Mouse (Mus musculus): Measurements from ENCODE around the gene Ppp2r5e.
"Not testable (repeated sequence)": the region's sequence is repeated elsewhere in the genome, so short reads cannot be mapped to it uniquely, and the experiment has no call there.

Gene Ppp2r5e

DNA sequence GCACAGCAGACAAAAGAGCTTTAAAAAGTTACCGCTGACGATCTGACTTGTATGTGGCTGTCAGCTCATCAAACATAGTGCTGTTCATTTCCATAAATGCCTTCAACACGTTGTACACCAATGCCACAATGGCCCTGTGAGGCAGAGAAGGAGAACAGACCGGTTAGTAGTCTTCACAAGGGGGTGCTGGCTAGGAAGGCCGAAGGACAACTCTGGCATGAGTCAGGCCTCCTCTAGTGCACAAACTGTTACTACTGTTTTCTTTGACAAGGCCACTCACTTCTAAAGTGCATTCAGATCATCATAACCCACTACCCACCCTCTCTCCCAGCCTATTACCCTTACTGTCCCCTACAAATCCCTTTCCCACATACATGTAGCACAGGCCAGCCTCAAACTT, 136.4 kb downstream of the Ppp2r5e start:
- in situ Hi-C loops (cut with MboI; ENCODE audit: unreplicated experiment in 2 of 2), result loop anchor here (5.0 to 25.0 kb wide), 5 partner anchors 133 to 728 kb away; partner anchors contain the start of gene Esr2 (in 1 of the 2)

DNA sequence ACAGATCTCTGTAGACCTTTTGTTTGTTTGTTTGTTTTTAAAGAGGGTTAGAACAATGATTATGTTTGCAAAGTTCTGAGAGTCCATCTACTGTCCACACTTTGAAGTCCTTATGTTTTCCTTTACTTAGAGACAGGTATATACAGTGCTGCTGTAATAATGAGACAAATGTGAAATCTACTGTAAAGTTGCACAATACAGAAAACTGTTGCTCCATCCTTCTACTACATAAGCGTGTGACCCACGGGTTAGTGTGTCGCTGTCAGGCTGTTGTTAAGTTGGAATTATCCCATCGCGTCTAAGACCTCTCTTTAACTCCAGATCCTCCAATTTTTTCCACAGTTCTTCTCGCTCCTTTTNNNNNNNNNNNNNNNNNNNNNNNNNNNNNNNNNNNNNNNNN, 142.6 kb downstream of the Ppp2r5e start:
- in situ Hi-C loops (cut with MboI; ENCODE audit: unreplicated experiment in 2 of 2), result loop anchor here (5.0 to 25.0 kb wide), 2 partner anchors 734 to 1126 kb away; partner anchors contain the start of gene Esr2 (in 1 of the 2)

GRCm38 (mm10) chr12:75453027-75453426, 143.0 kb downstream of the Ppp2r5e start:
- in situ Hi-C loops (cut with MboI; ENCODE audit: unreplicated experiment in 2 of 2), result loop anchor here (5.0 to 25.0 kb wide), 2 partner anchors 734 to 1126 kb away; partner anchors contain the start of gene Esr2 (in 1 of the 2)

GRCm38 (mm10) chr12:75450592-75450991, 145.5 kb downstream of the Ppp2r5e start:
- in situ Hi-C loops (cut with MboI; ENCODE audit: unreplicated experiment in 2 of 2), result loop anchor here (5.0 to 25.0 kb wide), 2 partner anchors 737 to 1123 kb away; partner anchors contain the start of gene Esr2 (in 1 of the 2)

DNA sequence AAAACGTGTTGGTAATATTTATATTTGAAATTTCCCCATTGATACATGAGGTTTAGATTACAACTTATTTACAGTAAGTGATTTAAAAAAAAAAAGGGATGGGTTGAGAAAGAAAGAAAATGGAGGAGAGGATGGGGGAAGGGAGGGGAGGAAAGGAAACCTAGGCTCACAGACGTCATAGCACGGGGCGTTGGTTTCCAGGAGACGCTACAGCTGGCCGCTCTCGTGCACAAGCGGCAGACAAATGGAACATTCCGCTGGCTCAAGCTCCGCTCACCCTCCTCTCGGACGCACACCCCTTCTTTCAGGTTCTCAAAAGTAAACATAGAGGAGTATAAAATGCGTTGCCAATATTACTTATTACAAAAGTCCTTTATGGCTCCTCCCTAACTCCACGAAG, 146.0 kb downstream of the Ppp2r5e start:
- in situ Hi-C loops (cut with MboI; ENCODE audit: unreplicated experiment in 2 of 2), result loop anchor here (5.0 to 25.0 kb wide), 2 partner anchors 737 to 1123 kb away; partner anchors contain the start of gene Esr2 (in 1 of the 2)

DNA sequence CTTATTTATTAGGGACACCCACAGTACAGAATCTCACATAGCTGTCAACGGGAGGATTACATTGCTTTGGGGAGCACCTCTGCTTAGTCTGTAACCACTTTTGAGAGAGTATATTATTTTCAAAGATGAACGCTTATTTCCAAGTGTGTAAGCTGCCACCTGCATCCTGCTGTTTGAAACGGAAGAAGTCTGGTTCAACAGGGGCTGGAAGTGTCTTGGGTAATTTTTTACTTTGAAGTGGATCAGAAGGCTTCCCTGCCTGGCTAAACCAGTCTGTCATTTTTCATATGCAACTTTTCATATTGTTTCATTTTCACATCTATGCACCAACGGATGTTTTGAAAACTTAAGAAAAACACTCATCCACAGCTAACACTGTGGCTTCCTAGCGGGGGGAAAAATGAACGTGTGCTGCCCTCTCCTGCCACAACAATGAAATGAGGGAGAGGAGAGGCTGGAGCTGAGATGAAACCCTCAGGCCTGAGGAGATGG, 146.5 kb downstream of the Ppp2r5e start:
- in situ Hi-C loops (cut with MboI; ENCODE audit: unreplicated experiment in 2 of 2), result loop anchor here (5.0 to 10.0 kb wide), 4 partner anchors 57 to 1117 kb away; partner anchors contain the start of gene Sgpp1 (in 1 of the 2)

GRCm38 (mm10) chr12:75448921-75449320, 147.1 kb downstream of the Ppp2r5e start:
- in situ Hi-C loops (cut with MboI; ENCODE audit: unreplicated experiment in 2 of 2), result loop anchor here (5.0 to 10.0 kb wide), 4 partner anchors 57 to 1117 kb away; partner anchors contain the start of gene Sgpp1 (in 1 of the 2)

DNA sequence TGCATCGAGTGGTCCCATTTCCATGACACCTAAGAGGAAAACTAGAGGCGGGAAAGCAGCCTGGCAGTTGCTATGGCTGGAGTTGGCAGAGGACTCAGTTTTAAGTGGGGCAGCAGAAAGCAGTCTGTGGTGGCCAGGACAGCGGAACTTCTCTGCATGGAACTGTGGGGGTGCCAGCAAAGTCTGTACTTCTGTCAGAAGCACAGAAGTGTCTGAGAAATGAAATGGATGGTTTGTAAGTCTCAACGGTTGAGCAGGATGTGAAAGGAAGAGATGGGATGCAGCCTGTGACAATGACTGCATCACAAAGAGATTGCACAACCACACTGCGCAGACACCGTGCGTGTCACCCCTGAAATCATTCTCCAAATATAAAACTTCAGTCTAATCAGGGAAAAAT, 149.8 kb downstream of the Ppp2r5e start:
- in situ Hi-C loops (cut with MboI; ENCODE audit: unreplicated experiment in 2 of 2), result loop anchor here (5.0 to 10.0 kb wide), 4 partner anchors 54 to 1114 kb away; partner anchors contain the start of gene Sgpp1 (in 1 of the 2)

- in situ Hi-C loops (cut with MboI; ENCODE audit: unreplicated experiment in 2 of 2), result not testable (repeated sequence)
Observed at GRCm38 (mm10) chr12:75432400-75432799, 163.6 kb downstream of the Ppp2r5e start.

DNA sequence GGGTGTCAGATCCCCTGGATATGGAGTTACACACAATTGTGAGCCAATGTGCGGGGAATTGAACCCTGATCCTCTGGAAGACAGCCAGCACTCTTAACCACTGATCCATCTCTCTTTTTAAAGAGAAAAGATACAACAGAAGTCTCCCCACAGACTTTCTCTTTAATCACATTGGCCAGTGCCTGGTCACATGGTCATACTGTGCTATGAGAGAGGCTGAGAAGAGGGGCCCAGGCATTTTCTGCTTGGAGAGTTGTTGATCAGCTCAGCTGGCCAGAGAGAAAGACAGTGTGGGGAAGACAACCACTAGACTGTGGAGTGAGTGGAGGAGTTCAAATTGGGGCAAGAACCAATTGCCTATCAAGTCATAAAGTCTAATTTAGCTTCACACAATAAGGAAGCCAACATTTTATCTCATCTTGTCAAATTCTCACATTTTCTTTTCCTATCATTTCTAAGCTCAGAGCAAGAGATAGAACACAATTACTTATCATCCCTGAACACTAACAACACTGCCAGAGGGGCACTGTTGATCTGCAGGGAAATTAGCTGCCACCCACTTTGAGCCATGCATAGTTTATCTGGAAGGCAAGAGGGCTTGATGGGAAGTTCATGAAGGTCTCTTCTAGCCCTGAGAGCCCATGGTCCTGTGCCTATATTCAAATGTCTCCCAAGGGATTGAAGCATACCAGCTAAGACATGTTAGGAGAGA, 166.2 kb downstream of the Ppp2r5e start:
- in situ Hi-C loops (cut with MboI; ENCODE audit: unreplicated experiment in 2 of 2), result no loop called here

DNA sequence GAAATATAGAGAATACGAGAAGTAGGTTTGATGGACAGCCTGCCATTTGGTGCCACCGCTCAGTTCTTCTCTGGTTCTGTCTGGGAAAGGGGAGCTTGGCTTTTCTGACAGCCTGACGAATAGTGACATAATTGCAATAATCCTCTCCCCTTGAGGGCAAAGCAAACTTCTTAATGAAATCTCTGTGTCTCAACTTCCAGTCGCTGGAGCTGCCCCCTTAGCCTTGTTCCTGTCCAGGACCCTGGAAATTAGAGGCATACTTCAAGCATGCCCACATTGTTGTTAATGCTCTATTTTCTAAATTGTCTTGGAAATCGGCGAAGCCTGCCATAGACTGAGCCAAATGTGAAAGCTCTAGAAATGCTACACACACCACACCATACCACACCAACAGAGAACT, 167.3 kb downstream of the Ppp2r5e start:
- in situ Hi-C loops (cut with MboI; ENCODE audit: unreplicated experiment in 2 of 2), result no loop called here

GRCm38 (mm10) chr12:75425882-75426281, 170.2 kb downstream of the Ppp2r5e start:
- in situ Hi-C loops (cut with MboI; ENCODE audit: unreplicated experiment in 2 of 2), result no loop called here

DNA sequence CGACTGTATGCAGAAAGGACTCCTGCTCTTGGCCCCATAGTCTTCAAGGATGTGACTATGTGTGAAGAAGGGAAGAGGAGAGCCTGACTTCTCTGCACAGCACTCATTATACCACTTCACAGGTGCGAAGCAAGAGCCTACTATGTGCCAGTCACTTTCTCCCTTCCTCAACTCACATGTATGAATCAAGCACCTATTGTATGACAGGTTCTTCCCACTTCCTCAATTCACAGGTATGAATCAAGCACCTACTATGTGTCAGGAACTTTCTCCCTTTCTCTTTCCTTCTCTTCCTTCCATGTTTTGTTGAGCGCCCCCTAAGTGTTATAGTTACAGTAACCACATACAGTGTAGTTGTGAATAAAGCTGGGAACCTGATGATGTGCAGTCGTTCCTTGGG, 171.2 kb downstream of the Ppp2r5e start:
- in situ Hi-C loops (cut with MboI; ENCODE audit: unreplicated experiment in 2 of 2), result no loop called here

DNA sequence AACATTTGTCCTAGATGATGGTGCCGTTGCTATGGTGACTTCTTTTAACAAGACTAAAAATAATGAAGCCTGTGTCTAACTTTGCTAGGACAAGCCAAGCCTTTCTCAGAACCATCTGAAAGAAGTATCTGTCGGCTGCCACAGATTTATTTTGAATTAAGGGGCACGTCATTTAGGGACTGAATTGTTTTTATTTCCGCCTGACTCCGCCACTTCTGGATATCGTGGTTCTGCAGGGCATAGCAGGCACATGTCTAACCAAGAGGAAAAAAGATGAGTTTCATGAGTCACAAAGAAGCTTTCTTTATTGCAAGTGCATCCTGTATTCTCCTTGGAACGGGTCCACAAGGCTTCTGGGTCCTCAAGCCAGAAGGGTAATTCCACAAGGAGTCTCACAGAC, 171.7 kb downstream of the Ppp2r5e start:
- in situ Hi-C loops (cut with MboI; ENCODE audit: unreplicated experiment in 2 of 2), result no loop called here

- in situ Hi-C loops (cut with MboI; ENCODE audit: unreplicated experiment in 2 of 2), result no loop called here
Observed at GRCm38 (mm10) chr12:75416681-75417080, 179.4 kb downstream of the Ppp2r5e start, which contains the start of gene Gphb5. TSS of gene Gphb5 (minus strand) at chr12:75416781.

DNA sequence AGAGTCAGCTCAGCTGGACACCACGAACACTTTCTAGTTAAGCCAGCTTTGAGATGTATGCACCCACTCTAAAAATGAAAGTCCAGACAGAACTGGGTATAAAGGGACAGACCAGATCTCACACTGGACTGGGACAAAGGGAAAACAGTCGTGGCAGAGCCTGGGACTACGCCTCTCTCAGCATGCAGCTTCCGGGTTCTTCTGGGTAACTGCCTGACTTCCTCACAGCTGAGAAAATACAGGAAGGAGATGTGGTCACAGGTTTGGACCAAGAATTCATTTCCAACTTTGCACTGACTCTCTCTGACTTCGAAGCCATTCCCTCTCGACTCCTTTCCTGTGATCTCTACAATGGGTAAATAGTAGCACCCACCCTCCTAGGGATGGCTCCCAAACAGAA, 181.1 kb downstream of the Ppp2r5e start:
- in situ Hi-C loops (cut with MboI; ENCODE audit: unreplicated experiment in 2 of 2), result no loop called here

DNA sequence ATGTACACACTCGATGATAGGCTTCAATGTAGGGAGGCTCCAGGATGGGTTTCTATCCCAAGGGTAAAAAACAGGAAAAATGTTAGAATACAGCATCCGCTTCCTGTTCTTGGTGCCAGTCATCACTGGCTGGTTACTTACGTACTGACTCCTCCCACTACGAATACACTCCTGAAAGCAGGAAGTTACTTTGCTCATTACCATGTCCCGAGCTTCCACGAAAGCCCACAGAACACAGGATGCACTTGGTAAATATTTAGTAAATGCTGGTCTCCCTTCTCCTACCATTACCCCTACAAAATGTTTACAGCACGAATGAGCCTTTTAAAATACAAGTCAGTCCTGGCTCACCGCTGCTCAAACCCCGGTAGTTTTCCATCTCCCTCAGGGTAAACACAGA, 183.1 kb downstream of the Ppp2r5e start:
- in situ Hi-C loops (cut with MboI; ENCODE audit: unreplicated experiment in 2 of 2), result no loop called here

Data from v-Abl transformed pro-B cells (cell line).